Mouse (Mus musculus) monocyte, adult 2 months (primary cell): ENCODE data around the gene Phf13.

Experiments
- DNase-seq, 2 experiments: peaks; one replicate each; pipeline ENCODE4 v3.0.0; 2022; ENCODE audit warnings: low spot score in 2 of 2, low read depth in 1 of 2

Gene Phf13

DNA sequence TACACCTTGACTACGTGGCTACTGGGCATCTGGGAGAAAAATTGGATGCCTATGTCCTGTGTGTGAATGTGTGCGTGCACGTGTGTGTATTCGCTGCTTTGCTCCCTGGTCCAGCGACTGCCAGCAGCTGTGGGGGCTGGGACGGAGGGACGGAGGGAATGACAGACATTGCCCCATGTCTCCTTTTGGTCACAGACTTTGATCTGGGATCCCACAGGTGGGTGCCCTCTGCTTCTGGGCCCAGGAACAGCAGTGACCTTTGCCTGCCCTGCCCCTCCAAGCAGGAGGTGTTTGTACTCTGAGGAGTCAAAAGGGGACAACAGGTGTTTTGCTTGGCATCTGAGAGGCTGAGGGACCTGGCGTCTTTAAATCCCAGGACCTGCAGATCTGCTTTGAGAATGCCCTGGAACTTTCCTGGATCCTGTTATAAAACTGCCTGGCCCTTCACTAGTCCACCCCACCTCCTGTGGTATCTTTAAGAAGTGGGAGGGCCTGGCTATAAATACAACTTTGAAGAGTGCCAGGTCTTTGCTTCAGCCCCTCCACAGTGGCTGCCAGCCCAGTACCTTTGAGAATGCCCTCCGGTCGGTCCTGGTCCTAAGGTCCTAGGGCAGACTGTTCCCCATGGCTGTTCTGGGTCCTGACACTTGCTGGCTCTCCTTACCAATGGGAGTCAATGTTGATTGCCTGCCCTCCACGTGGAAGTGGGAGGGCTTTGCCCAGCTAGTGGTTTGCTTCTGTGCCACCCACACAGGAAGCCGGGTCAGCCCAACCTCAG lies 17.2 kb upstream of the Phf13 start:
- DNase-seq = no peak

DNA sequence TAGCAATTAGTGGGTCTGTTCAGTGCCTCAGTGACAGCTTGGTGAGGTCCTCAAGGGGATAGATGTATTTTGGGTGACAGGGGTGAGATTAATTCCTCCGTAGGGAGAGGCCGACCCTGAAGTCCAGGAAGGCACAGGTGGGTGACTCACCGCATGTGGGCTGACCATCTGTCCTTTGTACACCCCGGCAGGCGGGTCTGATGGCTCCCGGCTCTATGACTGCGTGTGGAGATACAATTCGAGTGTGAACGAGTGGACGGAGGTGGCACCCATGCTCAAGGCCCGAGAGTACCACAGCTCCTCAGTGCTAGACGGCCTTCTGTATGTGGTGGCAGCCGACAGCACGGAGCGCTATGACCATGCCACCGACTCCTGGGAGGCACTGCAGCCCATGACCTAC lies 16.1 kb upstream of the Phf13 start:
- no peak for DNase-seq

DNA sequence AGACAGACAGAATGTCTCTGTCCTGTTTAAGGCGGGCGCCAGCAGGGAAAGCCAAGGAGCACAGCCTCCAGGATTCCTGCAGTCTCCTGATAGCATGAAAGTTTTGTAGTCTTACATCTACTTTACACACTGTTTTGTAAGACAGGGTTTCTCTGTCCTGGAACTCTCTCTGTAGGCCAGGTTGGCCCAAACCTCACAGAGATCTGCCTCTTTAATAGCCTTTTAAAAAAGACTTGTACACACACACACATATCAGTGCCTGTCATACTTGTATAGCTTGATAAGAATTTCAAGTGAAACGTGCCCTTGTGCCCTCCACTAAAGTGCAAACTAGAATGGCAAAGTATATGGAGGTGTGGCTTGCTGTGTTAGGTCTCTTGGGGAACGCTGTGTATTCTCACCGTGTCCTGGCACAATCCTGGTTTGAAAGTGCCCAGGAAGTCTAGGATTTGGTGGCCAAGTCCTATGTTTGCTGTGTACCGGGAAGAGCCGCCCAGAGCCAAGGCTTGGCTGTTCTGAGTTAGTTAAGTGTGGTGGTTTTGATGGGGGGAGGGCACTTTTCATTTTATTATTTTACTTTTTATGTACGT lies 15.2 kb upstream of the Phf13 start:
- no peak for DNase-seq

DNA sequence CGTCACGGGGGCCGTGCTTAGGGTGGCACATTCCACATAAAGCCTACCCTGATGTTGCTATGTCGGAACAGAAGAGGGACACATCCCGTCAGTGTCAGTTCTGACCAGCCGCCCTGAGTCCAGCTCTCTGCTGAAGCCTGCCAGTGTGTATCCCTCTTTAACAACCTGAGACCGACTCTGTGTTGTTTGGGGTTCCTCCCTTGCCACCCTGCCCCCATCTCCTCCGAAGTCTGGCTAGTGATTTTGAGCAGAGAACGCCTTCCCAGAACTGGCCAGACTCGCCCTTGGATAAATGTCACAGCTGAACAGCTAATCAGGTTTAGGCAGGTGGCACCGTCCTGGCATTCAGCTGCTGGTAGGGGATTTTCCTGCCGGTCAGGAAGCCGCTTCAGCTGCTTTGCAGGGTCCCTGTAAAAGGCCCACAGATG lies 14.7 kb upstream of the Phf13 start:
- no peak for DNase-seq

DNA sequence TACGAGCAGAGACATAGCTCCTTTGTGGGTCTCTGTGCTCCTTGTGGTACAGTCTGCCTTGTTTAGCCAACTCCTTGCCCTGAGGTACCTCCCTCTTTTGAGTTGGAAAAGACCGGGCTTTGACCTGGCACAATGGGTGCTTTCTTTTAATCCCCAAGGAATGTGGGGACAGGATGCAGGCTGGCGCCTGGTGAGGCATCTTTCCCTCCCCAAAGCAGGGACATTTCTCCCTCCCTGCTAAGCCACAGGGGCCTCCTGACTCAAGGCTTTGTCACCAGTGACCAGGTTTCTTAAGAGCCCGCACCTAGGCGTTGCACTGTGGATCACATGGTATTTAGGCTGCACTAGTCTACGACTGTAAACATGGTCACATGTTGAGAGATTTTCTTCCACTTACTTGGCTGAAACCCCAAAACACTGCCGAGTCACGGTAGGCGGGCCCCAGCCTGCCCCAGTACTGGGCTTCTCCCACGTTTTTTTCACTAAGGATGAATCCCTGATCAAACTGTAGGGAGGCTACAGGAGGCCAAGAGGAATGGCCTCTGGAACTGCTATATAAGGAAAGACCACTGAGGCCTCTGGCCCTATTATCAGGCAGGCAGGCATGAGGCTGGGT lies 14.1 kb upstream of the Phf13 start:
- peak in 1 of 2 experiments; percentile 40 for DNase-seq

DNA sequence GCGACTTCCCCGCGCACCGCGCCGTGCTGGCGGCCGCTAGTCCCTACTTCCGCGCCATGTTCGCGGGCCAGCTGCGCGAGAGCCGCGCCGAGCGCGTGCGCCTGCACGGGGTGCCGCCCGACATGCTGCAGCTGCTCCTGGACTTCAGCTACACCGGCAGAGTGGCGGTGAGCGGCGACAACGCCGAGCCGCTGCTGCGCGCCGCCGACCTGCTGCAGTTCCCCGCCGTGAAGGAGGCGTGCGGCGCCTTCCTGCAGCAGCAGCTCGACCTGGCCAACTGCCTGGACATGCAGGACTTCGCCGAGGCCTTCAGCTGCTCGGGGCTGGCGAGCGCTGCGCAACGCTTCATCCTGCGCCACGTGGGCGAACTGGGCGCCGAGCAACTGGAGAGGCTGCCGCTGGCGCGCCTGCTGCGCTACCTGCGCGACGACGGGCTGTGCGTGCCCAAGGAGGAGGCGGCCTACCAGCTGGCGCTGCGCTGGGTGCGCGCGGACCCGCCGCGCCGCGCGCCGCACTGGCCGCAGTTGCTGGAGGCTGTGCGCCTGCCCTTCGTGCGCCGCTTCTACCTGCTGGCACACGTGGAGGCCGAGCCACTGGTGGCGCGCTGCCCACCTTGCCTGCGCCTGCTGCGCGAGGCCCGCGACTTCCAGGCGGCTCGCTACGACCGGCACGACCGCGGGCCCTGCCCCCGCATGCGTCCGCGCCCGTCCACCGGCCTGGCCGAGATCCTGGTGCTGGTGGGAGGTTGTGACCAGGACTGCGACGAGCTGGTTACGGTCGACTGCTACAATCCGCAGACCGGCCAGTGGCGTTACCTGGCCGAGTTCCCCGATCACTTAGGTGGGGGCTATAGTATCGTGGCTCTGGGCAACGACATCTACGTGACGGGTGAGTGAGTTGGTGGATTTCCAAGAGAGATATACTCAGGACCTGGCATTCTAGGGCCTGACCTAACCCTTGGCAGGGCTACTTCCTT lies 13.3 kb upstream of the Phf13 start:
- DNase-seq = no peak

DNA sequence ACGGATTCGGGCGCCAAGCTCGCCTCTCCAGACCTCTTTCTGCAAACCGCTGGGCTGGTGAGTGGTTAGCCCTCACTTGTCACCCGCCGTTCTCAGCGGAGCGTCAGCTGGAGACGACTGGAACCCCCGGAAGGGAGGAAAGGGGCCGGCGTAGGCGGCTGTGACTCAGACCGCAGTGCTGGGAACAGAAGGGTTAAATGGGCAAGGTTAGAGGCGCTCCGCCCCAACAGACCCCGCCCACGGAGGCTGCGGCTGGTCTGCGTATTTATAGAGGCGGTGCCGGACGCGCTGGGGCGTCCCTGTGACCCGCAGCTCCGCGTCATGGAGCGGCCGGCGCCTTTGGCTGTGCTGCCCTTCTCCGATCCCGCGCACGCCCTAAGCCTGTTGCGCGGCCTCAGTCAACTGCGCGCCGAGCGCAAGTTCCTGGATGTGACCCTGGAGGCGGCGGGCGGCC lies 12.6 kb upstream of the Phf13 start, which contains the start of gene Klhl21:
Gene Klhl21 (plus strand): TSS at position 182 of the 454 bp plus-strand sequence.
- peak; percentile 86 to 93 for DNase-seq

DNA sequence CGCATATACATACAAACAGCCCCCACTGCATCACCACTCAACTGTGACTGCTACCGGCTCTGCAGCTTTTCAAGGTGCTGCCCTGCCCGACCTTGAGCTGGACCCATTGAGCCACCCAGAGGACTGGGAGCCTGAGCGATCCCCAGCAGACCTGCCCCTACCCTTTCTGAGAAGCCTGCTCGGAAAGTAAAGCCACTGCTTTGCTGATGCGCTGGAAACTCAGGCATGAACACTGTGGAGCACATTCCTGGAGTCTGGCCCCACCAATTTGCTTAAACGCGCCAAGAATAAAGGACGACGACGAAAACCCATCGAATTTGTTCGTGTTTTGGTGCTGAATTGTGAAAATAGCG lies 12.1 kb upstream of the Phf13 start:
- DNase-seq = no peak

DNA sequence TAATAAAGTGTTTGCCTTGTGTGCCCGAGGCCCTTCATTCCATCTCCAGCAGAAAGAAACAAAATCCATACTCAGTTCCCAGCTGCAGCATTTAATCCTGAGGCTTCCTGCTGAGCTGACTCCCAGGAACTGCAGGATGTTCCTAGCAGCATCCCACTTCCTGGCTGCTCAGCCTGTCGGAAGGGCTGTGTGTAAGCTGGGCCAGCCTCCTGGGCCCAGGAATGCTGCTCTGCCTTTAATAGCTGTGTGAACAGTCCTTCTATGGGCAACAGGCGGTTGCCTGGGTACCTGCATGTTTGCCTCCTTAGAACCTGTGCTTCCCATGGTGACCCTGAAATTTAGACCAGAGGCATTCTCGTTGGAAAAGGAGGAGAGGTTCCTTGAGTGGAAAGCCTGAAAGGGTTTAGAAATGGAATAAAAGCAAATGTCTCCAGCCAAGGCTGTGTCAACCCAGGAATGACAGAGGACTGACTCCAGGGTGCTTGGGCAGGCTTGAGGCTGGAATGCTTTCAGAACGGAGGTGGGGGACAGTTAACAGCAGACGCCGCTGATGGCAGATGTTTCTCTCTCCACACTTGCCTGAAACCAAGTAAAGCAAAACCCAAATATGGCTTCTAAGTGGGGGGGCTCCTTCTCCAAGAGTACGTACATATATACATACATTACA lies 11.6 kb upstream of the Phf13 start:
- no peak for DNase-seq

DNA sequence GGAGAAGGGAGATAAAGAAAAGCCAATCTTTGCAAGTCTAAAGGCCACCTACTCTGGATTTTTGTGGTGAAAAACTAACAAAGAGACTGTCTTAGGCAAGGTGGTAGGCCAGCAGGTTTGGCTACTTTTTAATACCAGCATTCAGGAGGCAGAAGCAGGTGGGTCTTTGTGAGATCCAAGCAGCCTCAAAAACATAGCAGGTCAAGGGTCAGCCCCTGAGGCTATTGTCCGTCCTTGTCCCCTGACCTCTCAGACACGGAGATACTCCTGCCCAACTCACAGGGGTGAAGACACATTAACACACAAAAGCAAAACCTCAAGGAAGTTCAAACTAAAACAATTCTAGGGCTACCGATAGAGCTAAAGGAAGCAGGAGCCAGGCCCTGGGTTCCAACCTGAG lies 10.8 kb upstream of the Phf13 start:
- DNase-seq = no peak

DNA sequence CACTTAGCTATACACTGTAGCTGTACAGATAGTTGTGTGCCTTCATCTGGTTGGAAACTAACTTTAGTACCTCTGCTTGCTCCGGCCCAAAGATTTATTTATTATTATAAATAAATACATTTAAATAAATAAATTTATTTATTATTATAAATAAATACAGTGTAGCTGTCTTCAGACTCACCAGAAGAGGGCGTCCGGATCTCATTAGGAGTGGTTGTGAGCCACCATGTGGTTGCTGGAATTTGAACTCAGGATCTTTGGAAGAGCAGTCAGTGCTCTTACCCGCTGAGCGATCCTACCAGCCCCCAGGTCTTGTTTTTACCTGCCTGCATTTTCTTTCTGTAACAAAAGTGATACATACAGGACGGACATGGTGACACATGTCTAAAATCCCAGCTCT lies 10.1 kb upstream of the Phf13 start:
- DNase-seq = no peak

DNA sequence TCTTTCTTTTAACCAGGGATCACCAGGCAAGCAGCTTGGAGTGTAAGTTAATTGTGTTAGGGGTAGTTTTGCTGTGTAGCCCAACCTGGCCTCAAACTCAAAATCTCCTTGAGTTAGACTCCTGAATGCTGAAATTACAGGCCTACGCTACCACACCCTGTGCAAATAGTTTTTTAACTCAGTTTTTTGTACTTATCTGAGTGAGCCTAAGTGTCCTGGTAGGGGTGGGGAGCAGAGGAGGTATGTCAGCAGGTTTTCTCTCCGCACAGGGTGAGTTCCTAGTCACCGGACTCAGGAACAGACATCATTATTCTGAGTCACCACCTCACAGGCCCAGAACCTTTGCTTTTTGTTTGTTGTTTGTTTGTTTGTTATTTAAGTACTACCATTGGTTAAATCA lies 6.0 kb upstream of the Phf13 start:
- DNase-seq = no peak

DNA sequence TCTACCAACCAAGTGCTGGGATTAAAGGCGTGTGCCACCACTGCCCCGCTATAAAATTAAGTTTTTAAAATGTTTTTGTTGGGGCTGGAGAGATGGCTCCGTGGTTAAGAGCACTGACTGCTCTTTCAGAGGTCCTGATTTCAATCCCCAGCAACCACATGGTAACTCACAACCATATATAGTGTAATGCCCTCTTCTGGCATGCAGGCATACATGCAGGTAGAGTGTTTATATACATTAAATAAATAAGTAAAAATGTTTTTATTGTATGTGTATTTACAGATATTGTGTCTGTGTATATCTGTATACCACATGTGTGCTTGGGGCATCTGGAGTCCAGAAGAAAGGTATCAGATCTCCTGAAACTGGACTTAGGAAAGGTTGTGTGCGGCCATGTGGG lies 5.3 kb upstream of the Phf13 start:
- DNase-seq = no peak

DNA sequence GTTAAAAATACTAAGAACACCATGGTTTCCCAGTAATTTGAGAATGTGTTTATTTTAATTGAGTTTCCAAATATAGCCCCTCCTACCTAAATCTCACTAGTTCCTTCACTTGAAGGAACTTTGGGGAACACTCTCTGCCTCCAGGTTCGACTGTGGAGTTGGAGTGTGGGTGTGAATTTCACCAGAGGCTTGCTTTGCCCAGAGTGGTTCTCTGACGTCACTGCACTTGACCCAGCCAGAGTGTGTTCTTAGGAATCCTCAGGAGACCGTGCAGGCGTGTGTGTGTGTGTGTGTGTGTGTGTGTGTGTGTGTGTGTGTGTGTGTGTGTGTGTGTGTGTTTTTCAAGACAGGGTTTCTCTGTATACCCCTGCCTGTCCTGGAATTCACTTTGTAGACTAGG lies 4.8 kb upstream of the Phf13 start:
- no peak for DNase-seq

DNA sequence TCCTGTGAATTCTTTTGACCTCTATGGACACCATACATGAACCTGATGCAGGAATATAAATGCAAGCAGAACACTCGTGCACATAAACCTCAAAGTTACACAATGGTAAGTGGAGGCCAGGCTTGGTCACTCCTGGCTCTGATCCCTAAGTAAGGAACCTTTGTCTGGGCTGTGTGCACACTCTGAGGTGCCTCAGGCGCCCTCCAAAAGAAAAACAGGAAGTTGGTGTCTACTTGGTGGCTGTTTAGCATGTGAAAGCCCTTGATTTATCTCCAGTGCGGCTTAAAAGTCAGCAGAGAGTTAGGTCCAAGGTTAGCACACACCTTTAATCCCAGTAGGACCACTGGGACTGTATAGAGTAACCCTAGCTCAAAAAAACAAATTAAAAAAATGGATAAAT lies 3.4 kb upstream of the Phf13 start:
- DNase-seq = no peak

DNA sequence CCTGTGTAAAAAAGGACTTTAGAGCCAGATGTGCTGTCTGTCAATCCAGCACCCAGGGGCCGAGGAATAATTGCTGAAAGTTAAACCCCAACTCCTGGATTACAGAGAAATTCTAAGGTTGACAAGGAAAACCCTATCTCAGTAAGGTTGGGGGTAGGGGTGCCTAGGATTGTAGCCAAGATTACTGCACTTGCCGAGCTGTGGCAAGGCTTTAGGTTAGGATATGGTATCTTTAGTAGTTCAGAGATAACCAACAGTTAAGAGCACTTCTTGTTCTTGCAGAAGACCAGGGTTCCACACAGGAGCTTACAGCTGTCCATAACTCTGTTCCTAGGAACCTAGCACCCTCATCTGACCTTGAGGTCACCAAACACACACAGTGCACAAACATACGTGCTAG lies 1.6 kb upstream of the Phf13 start:
- DNase-seq = no peak

DNA sequence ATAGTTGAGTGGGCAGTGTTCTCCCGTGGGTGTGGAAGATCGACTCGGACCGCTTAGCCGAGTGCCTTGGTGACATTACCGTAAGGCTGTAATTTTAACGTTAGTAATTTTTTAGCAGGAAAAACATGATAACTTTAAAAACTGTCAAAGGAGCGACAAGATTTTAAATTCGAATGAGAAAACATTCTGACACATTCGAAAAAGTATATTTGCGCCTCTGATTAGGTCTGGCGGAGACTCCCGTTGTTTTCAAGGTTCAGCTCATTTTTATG lies 829 bp upstream of the Phf13 start:
- DNase-seq = no peak

DNA sequence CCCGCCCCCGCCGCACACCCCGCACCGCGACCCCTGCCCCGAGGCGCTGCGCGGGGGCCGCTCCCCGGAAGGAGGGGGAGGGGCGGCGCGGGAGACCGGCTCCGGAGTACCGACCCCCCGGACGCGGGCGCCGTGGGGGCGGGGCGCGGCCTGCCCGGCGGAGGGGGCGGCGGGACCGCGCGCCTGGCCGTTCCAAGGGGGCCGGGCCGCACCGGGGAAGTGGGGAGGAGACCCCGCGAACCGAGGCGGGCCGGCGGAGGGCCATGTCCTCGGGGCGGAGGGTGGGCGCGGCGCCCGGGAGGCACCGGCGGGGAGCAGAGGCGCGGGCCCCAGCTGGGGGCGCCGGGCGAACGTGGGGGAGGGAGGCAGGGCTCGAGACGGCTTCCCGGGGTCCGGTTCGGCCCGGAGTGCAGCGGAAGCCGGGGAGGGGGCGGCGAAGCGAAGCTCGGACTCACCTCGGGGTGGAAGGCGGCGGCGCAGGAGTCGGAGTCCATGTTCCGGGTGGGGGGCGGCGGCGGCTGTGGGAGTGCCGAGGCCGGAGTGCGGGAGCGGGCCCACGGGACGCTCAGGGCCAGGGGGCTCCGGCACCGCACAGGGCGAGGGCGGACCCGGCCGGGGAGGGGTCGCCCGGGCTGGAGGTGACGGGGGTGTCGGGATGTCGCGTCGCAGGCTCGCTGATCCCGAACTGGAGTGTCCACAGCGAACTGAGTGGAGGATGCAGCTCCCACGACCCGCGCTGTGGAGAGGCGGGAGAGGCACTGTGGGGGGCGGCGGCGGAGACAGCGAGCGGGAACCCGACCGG lies 486 bp downstream of the Phf13 start:
- DNase-seq = no peak

DNA sequence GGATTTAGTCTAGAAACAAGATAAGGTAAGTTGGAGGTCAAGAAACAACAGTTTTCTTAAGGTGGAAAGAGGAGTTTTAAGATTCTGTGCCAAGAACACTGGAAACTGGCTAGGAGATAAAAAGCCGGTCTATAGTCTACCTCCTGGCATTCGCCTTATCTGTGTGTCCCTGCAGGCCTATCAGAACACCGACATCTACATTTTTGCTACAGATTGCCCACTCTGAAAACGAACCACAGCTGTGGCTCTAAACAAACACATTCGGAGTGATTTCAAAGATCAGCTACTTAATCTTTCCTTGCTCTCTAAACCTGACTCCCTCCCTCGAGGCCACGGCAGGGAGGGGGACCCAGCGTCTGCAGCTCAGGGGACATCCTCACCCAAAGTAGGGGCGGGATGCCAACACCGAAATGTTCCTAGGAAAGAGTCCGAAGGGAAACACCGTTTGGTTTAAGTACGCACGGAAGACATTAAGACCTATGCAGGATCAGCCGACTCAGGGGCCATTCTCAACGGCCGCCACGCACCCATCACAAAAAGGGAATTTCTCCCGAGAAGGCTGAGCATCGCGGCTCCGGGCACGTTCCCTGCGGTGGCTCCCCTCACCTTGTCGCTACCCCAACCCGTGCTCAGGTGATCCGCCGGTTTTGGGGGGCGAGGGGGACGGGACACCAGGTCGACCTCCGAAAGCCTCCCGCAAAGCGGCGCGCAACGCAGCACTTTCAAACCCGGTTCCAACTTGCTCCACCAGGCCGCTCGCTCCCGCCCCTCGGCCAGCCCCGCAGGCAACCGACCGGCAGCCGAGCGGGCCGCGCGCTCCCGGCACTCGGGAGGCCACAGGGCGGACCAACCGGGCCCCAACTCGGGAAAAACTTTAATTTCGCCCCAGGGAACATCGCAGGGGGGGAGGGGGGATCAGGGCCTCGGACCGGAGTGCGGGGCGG lies 1.6 kb downstream of the Phf13 start:
- no peak for DNase-seq
